Mouse (Mus musculus) lung, postnatal 10 days (tissue): ENCODE results near the gene Aire.
"Not testable (repeated sequence)": the region's sequence is repeated elsewhere in the genome, so short reads cannot be mapped to it uniquely, and the experiment has no call there.

ENCODE experiments used
- DNase-seq: peaks from one replicate; pipeline ENCODE4 v3.0.0; 2021

Aire gene

DNA sequence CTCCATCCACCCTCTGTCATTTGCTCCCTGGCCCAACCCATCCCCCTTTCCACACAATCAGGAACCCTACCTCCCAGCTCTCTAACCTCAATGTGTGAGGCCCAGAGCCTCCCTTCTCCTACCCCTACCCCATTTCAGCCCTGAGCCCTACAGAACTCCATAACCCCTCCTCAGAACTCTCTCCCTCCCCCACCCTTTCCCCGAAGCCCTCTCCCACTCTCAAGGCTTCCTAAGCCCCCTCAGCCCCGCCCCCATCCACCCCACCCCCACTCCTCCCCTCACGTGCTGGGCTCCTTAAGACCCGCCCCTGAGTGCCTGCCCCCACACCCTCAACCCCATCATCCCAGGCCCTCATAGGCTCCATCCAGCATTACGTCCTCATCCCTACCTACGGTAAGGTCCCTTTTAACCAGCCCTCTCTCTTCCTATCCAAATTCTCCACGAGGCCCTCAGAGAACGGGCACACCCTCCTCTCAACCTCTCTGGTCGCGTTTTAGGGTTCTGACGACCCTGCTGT is 6.2 kb upstream of the Aire start:
- no peak for DNase-seq

GRCm38 (mm10) chr10:78048061-78048730 is 4.8 kb upstream of the Aire start:
- DNase-seq, result no peak

GRCm38 (mm10) chr10:78046388-78046787 is 3.0 kb upstream of the Aire start:
- no peak for DNase-seq

- no peak for DNase-seq
These were observed 1.1 kb upstream of the Aire start for GRCm38 (mm10) chr10:78044531-78044930.

GRCm38 (mm10) chr10:78042697-78043405 is 559 bp downstream of the Aire start:
- DNase-seq, result no peak

DNA sequence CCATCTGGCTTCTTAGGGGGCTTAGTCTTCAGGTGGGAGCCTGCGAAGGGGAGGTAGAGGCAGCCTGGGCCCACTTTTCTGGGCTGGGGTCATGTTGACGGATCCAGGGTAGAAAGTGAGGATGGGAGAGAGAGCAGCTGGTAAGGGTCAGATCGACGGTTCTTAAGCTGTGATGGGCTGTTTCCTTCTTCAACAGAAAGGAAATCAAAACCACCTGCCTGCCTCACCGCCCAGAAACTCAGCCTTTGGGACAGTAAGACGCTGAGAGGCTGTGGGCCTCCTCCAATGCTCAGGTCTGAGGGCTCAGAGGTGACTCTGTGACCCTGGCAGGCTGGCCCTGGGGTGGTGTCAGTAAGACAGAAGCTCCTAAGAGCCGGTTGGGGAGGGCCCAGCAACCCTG is 1.3 kb downstream of the Aire start:
- no peak for DNase-seq

- DNase-seq, result no peak
These were observed 1.8 kb downstream of the Aire start, which contains the start of gene Dnmt3l for GRCm38 (mm10) chr10:78041647-78042046. Gene Dnmt3l, plus strand, starts transcription at chr10:78041947.

DNA sequence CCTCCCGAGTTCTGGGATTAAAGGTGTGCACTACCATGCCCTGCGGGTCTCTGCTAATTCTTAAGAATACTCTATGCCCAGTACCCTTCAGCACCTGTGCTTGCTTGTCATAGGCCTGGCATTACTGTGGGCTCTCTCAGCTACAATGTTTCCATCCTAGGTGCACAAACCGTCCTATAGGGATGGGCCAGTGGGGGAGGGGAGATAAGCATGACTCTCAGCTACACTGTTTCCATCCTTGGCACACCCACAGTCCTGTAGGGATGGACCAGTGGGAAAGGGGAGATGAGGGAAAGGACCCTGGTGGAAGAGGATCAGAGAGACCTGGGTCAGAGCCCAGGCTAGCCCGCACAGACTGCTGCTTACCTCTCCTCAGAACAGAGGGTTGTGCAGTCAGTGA is 6.3 kb downstream of the Aire start:
- no peak for DNase-seq

GRCm38 (mm10) chr10:78031987-78032386 is 11.4 kb downstream of the Aire start:
- no peak for DNase-seq

DNA sequence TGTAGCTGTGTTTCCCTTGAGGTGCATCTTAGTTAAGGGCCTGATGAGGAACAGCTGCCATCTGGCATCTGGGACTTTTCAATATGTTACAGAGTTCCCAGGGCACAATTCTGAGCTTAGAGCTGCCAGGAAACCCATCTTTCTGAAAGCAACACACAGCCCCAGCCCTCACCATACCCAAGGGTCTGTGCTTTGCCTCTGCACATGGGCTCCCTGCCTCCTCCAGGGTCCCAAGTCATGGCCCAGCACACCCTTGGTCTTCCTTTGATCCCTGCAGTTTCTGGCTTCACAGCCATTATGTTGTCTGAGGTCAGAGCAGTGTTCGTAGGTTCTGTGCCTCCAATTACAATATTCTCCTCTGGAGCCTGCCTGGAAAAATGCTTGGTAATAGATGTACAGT is 14.3 kb downstream of the Aire start:
- no peak for DNase-seq

DNA sequence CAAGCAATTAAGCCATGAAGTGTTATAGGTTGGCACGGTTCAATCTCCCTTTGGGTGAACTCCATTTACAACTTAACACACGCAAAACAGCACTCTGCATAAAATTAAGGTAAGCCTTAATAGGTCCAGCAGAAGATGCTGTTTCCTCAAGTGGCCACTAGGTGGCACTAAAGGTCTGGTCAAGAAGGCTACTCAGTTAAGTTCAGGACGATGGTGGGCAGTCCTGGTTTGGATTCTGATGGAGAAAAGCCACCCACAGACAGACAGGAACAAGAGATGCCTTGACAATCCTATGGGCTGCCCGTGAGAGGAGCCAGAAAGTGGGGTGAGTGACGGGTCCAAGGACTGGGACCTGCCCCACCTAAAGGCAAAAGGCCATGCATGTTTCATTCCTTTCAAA is 15.3 kb downstream of the Aire start:
- DNase-seq, result peak; percentile 82

GRCm38 (mm10) chr10:78025453-78025852 is 18.0 kb downstream of the Aire start:
- DNase-seq, result not testable (repeated sequence)

- not testable (repeated sequence) for DNase-seq
These were observed 23.4 kb downstream of the Aire start for GRCm38 (mm10) chr10:78019984-78020383.

DNA sequence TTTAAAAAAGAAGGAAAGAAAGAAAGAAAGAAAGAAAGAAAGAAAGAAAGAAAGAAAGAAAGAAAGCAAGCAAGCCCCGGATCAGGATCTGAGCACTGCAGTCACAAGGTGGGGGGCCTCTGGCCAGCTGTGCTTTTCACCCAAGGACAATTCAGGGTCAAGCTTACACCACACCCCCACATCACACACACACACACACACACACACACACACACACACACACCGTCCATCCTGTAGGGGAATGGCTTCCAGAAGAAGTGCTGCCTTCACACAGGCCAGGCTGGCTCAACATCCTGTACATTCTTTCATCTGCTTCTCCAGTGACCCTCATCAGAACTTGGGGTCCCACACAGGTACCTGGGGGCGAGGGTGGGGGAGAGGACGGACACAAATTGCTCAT is 24.1 kb downstream of the Aire start:
- DNase-seq, result no peak

DNA sequence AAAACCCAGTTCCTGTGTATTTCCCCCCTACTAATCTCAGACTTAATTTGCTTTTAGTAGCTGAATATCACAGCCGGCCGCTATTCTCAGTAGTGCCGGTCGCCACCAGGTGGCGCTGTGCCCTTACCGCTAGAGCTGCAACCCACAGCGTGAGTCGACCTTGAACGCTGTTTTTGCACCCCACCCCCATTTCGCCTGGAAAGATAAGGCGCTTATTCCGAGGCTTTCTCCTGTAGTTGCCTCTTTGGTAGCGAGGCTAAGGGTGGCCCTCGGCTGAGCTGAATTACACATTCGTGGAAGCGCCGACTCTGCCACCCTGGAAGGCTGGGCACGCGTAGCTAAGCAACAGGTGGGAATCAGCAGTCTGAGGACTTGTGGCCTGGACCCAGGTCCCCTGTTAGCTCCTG is 24.6 kb downstream of the Aire start:
- DNase-seq, result peak; percentile 84

DNA sequence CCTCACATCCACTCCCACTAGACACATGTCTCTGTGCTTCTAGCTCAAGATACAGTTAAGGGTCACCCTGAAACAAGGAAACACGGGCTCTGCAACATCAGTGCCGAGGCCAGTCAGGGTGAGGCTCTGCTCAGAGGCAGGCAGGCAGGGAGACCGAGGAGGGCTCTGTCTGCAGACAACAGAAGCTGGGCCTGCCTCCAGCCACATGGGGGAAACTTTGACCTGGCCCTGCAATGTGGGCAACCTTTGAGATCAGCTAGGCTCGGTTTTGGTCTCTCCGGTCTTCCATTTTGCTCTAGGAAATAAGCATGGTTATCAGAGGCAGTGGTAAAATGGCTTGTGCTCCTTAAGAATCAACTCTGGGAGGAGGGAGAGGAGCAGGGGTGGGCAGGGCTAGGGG is 27.0 kb downstream of the Aire start:
- DNase-seq, result no peak

- no peak for DNase-seq
These were observed 27.9 kb downstream of the Aire start for GRCm38 (mm10) chr10:78015489-78015888.

DNA sequence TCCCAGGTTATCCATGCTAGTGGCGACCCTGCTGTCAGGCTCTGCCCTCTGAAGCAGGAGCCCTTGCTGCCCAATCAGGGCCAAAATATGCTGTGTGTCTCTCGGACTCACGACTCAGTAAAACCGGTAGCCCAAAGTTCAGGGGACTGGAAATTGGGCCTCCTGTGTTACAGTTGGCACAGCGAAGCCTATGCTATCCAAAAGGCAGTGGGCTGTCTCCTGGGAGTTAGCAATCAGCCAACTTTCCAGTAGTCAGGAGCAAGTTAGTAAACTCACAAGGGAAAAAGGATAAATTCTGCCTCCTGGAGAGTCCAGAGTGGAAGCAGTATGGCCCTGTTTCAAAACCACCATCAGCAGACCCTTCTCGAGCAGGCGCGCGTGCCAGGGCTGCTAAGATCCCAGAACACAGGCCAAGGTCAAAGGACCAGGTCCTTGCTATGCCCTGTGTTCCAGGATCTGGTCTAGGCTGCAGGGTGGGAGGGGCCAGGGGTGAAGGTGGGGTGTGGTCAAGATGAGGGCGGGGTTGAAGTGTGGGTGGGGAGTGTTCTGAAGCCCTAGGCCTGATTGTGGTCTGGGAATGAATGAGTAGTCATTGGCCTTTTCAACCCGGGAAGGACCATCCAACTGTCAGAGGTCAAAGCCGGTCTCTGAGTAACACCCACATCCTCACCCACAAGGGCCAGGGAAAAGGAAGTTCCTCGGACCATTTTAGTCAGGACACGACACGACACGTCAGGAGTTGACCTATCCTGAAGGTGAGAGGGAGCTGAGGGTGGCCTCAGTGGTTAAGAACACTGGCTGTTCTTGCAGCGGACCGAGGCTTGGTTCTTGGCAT is 30.5 kb downstream of the Aire start:
- DNase-seq, result no peak

DNA sequence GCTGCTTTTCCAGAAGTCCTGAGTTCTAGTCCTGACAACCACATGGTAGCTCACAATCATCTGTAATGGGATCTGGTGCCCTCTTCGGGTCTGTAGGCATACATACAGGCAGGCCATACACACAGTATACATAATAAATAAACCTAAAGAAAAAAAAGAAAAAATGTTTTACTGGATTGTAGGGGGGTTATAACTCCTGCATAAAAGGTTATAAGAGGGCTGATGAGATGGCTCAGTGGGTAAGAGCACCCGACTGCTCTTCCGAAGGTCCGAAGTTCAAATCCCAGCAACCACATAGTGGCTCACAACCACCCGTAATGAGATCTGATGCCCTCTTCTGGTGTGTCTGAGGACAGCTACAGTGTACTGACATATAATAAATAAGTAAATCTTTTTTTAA is 32.3 kb downstream of the Aire start:
- not testable (repeated sequence) for DNase-seq

- DNase-seq, result no peak
These were observed 33.1 kb downstream of the Aire start for GRCm38 (mm10) chr10:78010335-78010734.

DNA sequence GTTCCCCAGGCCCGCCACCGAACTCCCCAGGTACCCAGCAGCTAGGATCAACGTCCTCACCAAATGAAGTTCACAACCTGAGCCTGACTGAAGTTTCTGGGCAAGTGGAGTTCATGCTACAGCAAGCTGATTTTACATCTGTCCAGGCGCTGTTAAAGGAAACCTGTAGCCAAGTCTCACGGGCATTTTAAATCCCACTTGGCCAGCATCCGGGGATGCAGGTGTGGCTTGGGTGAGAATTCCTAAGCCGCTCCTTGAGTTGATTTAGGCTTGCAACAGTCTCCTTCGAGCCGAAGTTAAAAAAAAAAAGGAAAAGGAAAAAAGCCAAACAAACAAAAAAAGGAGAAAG is 33.5 kb downstream of the Aire start, which contains the start of gene Pfkl:
TSS of gene Pfkl (minus strand) at position 139 of the 349 bp plus-strand sequence.
- DNase-seq, result no peak

- peak; percentile 98 for DNase-seq
These were observed 34.0 kb downstream of the Aire start for GRCm38 (mm10) chr10:78009184-78009944.

GRCm38 (mm10) chr10:78008169-78008568 is 35.2 kb downstream of the Aire start:
- DNase-seq, result no peak
